Mouse (Mus musculus) cerebellum, postnatal 25 days (tissue): ENCODE measurements at regions not wholly inside any gene's neighbourhood (a gene's known extent, or its start where the extent isn't known, plus 50 kb on each side); places are given as distances from the start of the nearest gene placed in this dataset.

Source experiments
- DNase-seq, 2 experiments: peaks; one replicate each; pipeline ENCODE4 v3.0.0; 2021; ENCODE audit warnings: mixed read lengths in 2 of 2

DNA sequence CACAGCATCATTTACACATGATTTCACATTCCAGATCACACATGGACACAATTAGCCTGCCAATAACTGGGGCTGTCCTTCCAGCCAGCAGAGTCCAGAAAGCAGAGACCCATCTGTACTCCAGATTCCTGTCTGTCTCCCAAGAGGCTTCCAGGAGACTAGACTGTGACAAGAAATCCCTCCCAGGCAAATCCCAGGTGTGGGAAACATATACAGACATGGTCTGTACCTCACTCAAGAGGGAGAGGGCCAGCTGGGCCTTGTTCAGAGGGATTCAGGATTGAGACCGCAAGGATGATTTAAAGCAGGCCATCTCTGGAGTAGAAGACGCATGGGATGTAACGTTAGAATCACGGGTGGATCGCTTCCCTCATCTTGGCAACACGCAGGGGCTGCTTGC, 182.7 kb upstream of the Prr30 start:
- no peak for DNase-seq

- no peak for DNase-seq
These were observed 181.8 kb upstream of the Prr30 start for GRCm38 (mm10) chr14:101381943-101382342.

- no peak for DNase-seq
These were observed 179.5 kb upstream of the Prr30 start for GRCm38 (mm10) chr14:101379663-101380006.

- peak; percentile 81 to 87 for DNase-seq
These were observed 179.0 kb upstream of the Prr30 start for GRCm38 (mm10) chr14:101378965-101379662.

DNA sequence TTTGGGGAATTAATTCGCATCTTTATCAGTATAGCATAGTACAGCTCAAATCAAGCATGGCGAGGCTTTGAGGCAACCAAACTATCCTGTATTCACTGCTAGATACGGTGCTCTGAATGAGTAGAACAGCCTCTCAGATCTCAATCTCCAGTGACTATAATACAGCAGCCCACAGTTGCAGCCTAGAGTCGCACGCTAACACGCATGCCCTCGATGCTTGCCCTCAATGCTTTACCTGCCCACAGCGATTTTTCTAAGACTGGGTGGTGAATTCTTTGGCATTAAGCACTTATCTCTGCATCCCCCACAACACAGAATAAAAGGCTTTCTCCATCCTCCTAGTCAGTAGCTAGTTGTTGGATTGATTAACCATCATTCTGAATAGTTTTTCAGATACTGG, 178.4 kb upstream of the Prr30 start:
- DNase-seq = no peak

GRCm38 (mm10) chr14:101376690-101377089, 176.6 kb upstream of the Prr30 start:
- no peak for DNase-seq

DNA sequence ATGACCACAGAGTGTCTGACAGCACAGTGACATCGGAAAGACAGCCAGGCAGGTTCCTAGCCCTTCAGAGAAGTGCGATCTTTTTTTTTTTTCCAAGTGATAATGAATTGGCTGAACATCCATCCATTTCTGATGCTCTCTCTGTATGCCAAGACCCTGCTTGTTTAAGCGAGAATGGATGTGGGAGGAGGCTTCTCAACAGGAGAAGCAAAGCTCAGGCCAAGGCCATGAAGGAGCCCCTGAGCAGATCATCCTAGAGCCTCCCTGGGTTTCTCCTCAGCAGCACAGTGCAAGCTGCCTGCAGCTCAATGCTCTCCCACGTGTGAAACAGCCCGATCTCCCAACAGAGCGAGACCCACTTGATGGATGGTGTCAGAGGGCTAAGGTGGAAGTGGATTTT, 175.7 kb upstream of the Prr30 start:
- DNase-seq = no peak

DNA sequence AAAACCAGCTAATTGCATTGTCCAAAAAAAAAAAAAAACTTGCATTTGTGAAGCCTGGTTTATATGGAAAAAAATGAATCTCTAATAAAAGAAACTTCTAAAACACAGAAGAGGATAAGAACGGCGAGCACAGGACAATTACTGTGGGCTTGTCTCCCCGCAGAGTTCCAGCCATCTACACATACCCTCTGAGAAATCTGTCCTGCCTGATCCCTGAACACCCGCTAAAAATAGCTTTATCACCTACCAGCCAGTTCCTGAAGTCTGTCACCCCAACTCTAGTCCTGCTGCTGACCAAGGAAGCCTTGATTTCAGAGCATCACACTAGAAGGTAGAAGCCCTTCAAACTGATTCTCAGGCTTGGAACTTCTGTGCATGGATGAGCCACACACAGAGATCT, 173.7 kb upstream of the Prr30 start:
- no peak for DNase-seq

DNA sequence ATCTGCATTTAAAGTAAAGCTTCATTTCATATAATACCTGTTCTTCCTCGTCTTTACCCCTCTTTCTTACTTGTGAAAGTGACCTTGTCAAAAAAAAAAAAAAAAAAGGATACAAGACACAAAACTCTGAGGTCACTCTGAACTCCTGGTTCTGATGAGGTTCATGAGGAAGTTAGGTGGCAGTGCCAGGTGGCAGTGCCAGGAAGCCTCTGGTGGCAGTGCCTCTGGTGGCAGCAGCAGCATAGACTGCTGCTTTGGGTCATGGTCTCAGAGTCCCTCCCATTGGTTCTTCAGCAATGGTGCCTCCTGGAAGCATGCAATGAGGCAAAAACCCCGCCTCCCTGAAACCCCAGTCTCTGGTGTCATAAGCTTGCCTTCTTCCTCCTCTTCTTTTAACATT, 159.7 kb upstream of the Prr30 start:
- no peak for DNase-seq

DNA sequence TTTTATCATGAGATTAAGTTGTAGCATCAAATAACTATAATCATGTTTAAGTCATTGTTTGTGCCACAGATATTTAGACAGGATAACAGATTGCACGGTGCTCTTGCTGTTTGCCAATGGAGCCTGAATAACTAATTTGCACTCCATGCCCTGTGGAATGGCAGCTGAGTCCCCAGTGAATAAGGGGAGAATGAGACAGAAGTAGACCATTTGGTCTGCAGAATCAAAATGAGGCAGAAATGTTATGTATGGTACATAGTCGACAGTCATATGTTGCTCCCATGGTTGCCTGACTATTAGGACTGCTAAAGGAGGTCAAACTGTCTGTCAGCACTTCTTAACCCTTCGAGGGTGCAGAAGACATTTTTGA, 152.9 kb upstream of the Prr30 start:
- DNase-seq = no peak

- DNase-seq = peak; percentile 11 to 23
These were observed 152.2 kb upstream of the Prr30 start for GRCm38 (mm10) chr14:101352046-101353008.

- no peak for DNase-seq
These were observed 140.2 kb upstream of the Prr30 start for GRCm38 (mm10) chr14:101340331-101340730.

GRCm38 (mm10) chr14:101332015-101332414, 131.9 kb upstream of the Prr30 start:
- no peak for DNase-seq

GRCm38 (mm10) chr14:101327421-101327820, 127.3 kb upstream of the Prr30 start:
- peak; percentile 48 to 65 for DNase-seq

DNA sequence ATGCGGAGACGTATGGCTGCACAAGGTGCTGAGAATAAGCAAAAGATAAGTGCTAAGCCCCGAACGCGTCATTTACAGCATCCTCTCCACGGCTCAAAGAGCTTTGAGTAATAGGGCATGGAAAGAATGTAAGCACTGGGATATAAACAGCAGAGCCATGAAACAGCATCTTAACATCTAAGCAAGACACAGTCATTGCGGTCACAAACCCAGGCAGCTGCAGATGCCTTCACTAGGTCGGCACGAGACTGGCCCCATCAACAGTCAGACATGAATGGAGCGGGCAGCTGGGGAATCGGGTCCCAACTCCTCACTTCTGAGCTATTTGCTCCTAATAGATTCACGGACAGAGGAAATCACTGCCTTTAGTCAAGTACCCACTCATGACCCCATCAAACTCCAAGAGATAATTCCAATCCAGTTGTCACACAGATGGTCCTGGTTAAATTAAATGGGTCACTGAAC, 126.4 kb upstream of the Prr30 start:
- DNase-seq = no peak

GRCm38 (mm10) chr14:101323361-101323760, 123.2 kb upstream of the Prr30 start:
- no peak for DNase-seq

GRCm38 (mm10) chr14:101307920-101308319, 107.8 kb upstream of the Prr30 start:
- no peak for DNase-seq

- no peak for DNase-seq
These were observed 104.4 kb upstream of the Prr30 start for GRCm38 (mm10) chr14:101304487-101305032.

DNA sequence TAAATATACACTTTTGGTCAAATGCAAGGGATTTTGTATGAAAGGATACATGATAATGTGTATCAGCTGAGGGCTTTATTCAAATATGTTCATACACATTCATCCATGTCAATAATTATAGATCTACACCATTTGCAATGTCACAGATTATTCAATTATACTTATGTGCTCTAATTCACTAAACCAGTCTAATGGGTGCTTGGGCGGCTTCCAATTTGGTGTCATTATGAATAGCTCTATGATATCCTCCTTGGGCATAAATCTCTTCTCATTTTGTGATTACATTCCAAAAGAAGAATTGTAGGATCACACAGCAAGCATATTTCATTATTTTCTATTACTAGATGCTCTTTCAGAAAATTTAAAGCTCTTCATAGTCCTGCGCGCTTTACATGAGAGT, 97.7 kb upstream of the Prr30 start:
- DNase-seq = no peak

DNA sequence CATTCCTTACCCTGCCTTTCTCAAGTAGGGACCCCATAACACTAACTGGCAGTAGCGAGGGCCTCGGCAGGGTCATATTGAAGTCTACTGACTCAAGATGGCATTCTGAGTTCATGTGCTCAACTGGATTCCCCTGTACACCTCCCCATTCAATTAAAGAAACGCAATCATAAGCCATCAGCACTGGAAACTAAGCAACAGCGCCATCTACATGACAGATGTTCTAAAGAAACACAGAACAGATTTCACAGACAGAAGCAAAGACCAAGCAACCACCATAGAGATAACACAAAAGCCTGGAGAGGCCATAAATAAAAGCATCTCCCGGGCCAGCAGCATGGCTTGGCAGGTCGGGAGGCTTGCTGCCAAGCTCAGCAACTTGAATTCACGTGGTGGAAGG, 94.6 kb upstream of the Prr30 start:
- peak in 1 of 2 experiments; percentile 20 for DNase-seq

DNA sequence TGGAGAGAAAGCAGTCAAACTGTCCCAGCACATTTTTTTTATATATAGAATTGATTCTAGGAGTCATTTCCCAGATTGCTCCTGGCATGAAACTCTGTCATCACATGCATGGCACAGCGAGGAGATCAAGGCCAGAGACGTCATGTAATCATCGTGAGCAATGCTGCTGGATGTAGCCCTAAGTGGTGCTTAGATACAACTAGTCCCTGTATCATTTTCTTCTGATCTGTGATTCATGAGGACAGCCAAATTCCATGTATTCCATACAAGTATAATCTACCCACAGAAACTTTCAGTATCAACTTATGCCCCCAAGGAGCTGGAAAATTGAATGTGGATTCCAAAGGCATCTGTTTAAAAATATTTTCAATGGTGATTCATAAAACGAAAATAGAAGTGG, 87.6 kb upstream of the Prr30 start:
- no peak for DNase-seq

DNA sequence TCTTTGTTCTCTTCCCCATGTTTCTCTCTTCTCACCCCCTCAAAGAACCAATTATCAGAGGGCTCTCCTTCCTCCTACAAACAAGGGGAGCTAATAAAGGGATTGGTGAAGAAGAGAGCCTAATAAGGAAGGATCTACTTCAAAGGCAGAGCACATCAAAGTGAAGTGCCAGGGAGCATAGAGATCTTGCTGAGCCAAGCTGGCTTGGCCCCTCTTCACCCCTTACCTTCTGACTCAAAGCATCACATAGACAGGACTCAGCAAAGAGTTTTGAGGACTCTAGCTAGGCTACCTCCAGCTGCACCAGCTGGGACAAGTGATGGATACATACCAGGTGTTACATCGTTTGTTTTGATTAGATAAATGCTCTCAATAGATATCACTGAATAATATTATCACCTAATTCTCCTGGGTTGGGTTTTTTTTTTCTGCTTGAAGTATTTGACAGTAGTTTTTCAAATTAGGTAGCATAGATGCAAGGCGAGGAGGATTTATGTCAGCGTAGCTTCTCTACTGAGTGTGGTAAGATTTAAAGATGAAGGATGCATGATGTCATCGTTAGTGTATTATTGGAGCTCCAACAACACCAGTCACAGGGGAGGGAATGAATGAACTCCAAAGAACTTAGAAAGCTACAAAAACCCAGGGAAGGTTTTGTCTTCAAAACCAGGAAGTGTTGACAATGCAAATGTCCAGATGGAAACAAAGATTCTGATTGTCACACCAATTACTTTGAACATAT, 69.1 kb upstream of the Prr30 start:
- no peak for DNase-seq

- no peak for DNase-seq
These were observed 67.4 kb upstream of the Prr30 start for GRCm38 (mm10) chr14:101267536-101267935.
